ENCODE assay signal across 11 mouse cellular contexts in genomic region chr12:59032101-59032500, GRCm38 (mm10). TPM values are rescaled to one million over a fixed set of nuclear protein-coding genes. Genes with fewer than 3 reads are reported as not detected.
A peak's percentile ranks its signal among the peaks of the same experiment; 100 is the strongest.
DNase-seq lines count a peak whose midpoint lies in the region; ATAC-seq and TF ChIP-seq lines count a peak whose summit lies in the region.
"Had no signal": no experiment of that assay in that cellular context is flagged by ENCODE, and none has a peak within 500 bp of the region (broad histone marks: within the 10 kb centered on the region; RNA-seq: fewer than 3 reads in every experiment).

No protein-coding gene starts in this region.

- no peak for TF ChIP-seq POLR2A in bone marrow, adult 2 months (IDR thresholded peaks at IDR 0.05; ENCODE audit: borderline replicate concordance, control insufficient read depth, low read depth, low read length)

- ATAC-seq in megakaryocyte, adult 5-6 weeks (ENCODE audit: poor library complexity, severe bottlenecking): peak; percentile 72
- no peak for ATAC-seq in neural tube, embryonic 15.5 days (ENCODE audit: low FRiP score)

- no peaks in the 10 kb centered on the region for H3K9me3 ChIP-seq in neural tube, embryonic 15.5 days (replicated peaks)
- H3K9me3 ChIP-seq: hindbrain, embryonic 12.5 days; neural tube, embryonic 12.5 days had no signal

- H3K9ac ChIP-seq in neural tube, embryonic 15.5 days (replicated peaks): no peak overlapping the region
- H3K9ac ChIP-seq: hindbrain, embryonic 12.5 days; neural tube, embryonic 12.5 days had no signal

- no peak overlapping the region for H3K4me3 ChIP-seq in bone marrow, adult 2 months (replicated peaks; ENCODE audit: control insufficient read depth, low read depth, low read length)
- no peak overlapping the region for H3K4me3 ChIP-seq in neural tube, embryonic 15.5 days (replicated peaks)
- H3K4me3 ChIP-seq: hindbrain, embryonic 12.5 days; neural tube, embryonic 12.5 days had no signal

- no peaks in the 10 kb centered on the region for H3K4me1 ChIP-seq in bone marrow, adult 2 months (ENCODE audit: control insufficient read depth, insufficient read depth, low read length)
- no peaks in the 10 kb centered on the region for H3K4me1 ChIP-seq in neural tube, embryonic 15.5 days
- H3K4me1 ChIP-seq: hindbrain, embryonic 12.5 days; neural tube, embryonic 12.5 days had no signal

- H3K27me3 ChIP-seq in neural tube, embryonic 15.5 days (replicated peaks): no peaks in the 10 kb centered on the region
- H3K27me3 ChIP-seq: hindbrain, embryonic 12.5 days; neural tube, embryonic 12.5 days had no signal

- WGBS in bone marrow, adult 2 months: 72% methylated on average over 5 of the region's 5 CpGs
- 62% methylated on average over 5 of the region's 5 CpGs for WGBS in neural tube, embryonic 15.5 days

- TF ChIP-seq CTCF in bone marrow, adult 2 months (IDR thresholded peaks at IDR 0.05; ENCODE audit: control insufficient read depth, insufficient read depth, low read length): peak; percentile 58

- no peak overlapping the region for H3K27ac ChIP-seq in bone marrow, adult 2 months (ENCODE audit: control insufficient read depth, insufficient read depth, low read depth, low read length, poor library complexity)
- H3K27ac ChIP-seq in neural tube, embryonic 15.5 days (replicated peaks): no peak overlapping the region
- H3K27ac ChIP-seq: hindbrain, embryonic 12.5 days; neural tube, embryonic 12.5 days had no signal

- H3K4me2 ChIP-seq in neural tube, embryonic 15.5 days: no peak overlapping the region
- H3K4me2 ChIP-seq: hindbrain, embryonic 12.5 days; neural tube, embryonic 12.5 days had no signal

- H3K36me3 ChIP-seq in neural tube, embryonic 15.5 days: peaks cover 13% of the 10 kb centered on the region; the same call in 1 of the 2 replicates

- peak; percentile 66 for DNase-seq in heart, adult 11 months
- DNase-seq in heart, adult 18-20 months: no peak
- peak; percentile 35 to 36 for DNase-seq in B cell, adult 2 months
- DNase-seq in embryo, embryonic 9.5 days (ENCODE audit: extremely low spot score): no peak
- DNase-seq in yolk sac, embryonic 10.5 days (ENCODE audit: low spot score): no peak
- DNase-seq: gastrocnemius, postnatal 10 days had no signal

RNA-seq across cellular contexts. Expression of gene Gemin2, which starts 18.9 kb away (rescaled TPM):
- total RNA-seq in heart, adult 18-20 months (2021): 1 to 10 TPM; 6.0 to 6.1 TPM
- 12.4 and 13.8 TPM in 2 replicates for polyA plus RNA-seq in bone marrow, adult 2 months (2011; ENCODE audit: insufficient read depth, insufficient read length, low replicate concordance, missing spikeins)
- total RNA-seq in megakaryocyte, adult 5-6 weeks (2015): 10.1 and 14.3 TPM in 2 replicates
- 9.3 and 10.7 TPM in 2 replicates for total RNA-seq in megakaryocyte, adult 5-6 weeks (2017)
- 16.4 and 19.8 TPM in 2 replicates for polyA plus RNA-seq in neural tube, embryonic 15.5 days (2015; fragmentation: Nextera tagmentation; extraction: Ambion mirVana)

RNA-seq across cellular contexts. Expression of gene Sec23a, which starts 20.3 kb away (rescaled TPM):
- total RNA-seq in heart, adult 18-20 months (2021): 10 to 100 TPM; 42.9 to 44.3 TPM
- polyA plus RNA-seq in bone marrow, adult 2 months (2011; ENCODE audit: insufficient read depth, insufficient read length, low replicate concordance, missing spikeins): 9.2 and 14.7 TPM in 2 replicates
- 17.5 and 21.1 TPM in 2 replicates for total RNA-seq in megakaryocyte, adult 5-6 weeks (2015)
- total RNA-seq in megakaryocyte, adult 5-6 weeks (2017): 20.5 and 21.1 TPM in 2 replicates
- 95.2 and 96.0 TPM in 2 replicates for polyA plus RNA-seq in neural tube, embryonic 15.5 days (2015; fragmentation: Nextera tagmentation; extraction: Ambion mirVana)

RNA-seq across cellular contexts. Expression of gene Trappc6b, which starts 29.2 kb away (rescaled TPM):
- total RNA-seq in heart, adult 18-20 months (2021): 10 to 100 TPM; 74.0 to 80.0 TPM
- polyA plus RNA-seq in bone marrow, adult 2 months (2011; ENCODE audit: insufficient read depth, insufficient read length, low replicate concordance, missing spikeins): 41.7 and 44.5 TPM in 2 replicates
- 86.7 and 89.7 TPM in 2 replicates for total RNA-seq in megakaryocyte, adult 5-6 weeks (2015)
- total RNA-seq in megakaryocyte, adult 5-6 weeks (2017): 47.0 and 65.2 TPM in 2 replicates
- 164 and 168 TPM in 2 replicates for polyA plus RNA-seq in neural tube, embryonic 15.5 days (2015; fragmentation: Nextera tagmentation; extraction: Ambion mirVana)

RNA-seq across cellular contexts. Expression of gene Pnn, which starts 34.6 kb away (rescaled TPM):
- total RNA-seq in heart, adult 18-20 months (2021): 10 to 100 TPM; 24.4 to 26.9 TPM
- 73.7 and 87.0 TPM in 2 replicates for polyA plus RNA-seq in bone marrow, adult 2 months (2011; ENCODE audit: insufficient read depth, insufficient read length, low replicate concordance, missing spikeins)
- total RNA-seq in megakaryocyte, adult 5-6 weeks (2015): 45.4 and 47.7 TPM in 2 replicates
- 67.4 and 83.2 TPM in 2 replicates for total RNA-seq in megakaryocyte, adult 5-6 weeks (2017)
- 84.3 and 93.0 TPM in 2 replicates for polyA plus RNA-seq in neural tube, embryonic 15.5 days (2015; fragmentation: Nextera tagmentation; extraction: Ambion mirVana)

Comparison
In these comparisons a context has a peak if more than half of its experiments do, and no peak if none do; other contexts are left out.
1. DNase-seq: peak in heart, adult 11 months (single experiment) and B cell, adult 2 months (2 of 2); none in heart, adult 18-20 months (0 of 2), embryo, embryonic 9.5 days (single experiment) and yolk sac, embryonic 10.5 days (single experiment).